ENCODE assay signal across 28 mouse cellular contexts in genomic region chr12:103168892-103169291, GRCm38 (mm10).
DNase-seq lines count a peak whose midpoint lies in the region; ATAC-seq lines count a peak whose summit lies in the region.
"Had no signal": no experiment of that assay in that cellular context is flagged by ENCODE, and none has a peak within 500 bp of the region (broad histone marks: within the 10 kb centered on the region; RNA-seq: fewer than 3 reads in every experiment).

No protein-coding gene starts in this region.

- H3K4me3 ChIP-seq in hindbrain, embryonic 13.5 days: no peak overlapping the region
- no peak overlapping the region for H3K4me3 ChIP-seq in hindbrain, embryonic 11.5 days (ENCODE audit: low read depth, low read length)
- H3K4me3 ChIP-seq in kidney, embryonic 15.5 days (replicated peaks): no peak overlapping the region
- no peak overlapping the region for H3K4me3 ChIP-seq in neural tube, embryonic 13.5 days
- no peak overlapping the region for H3K4me3 ChIP-seq in embryonic facial prominence, embryonic 10.5 days
- H3K4me3 ChIP-seq: embryonic facial prominence, embryonic 13.5 days; erythroblast, embryonic 14.5 days; forebrain, embryonic 12.5 days; forebrain, embryonic 15.5 days; heart, embryonic 12.5 days; heart, embryonic 15.5 days; hindbrain, embryonic 10.5 days had no signal

- H3K36me3 ChIP-seq in hindbrain, embryonic 13.5 days: peaks cover 72% of the 10 kb centered on the region
- no peaks in the 10 kb centered on the region for H3K36me3 ChIP-seq in hindbrain, embryonic 11.5 days (ENCODE audit: control insufficient read depth, insufficient read depth, low read length)
- no peaks in the 10 kb centered on the region for H3K36me3 ChIP-seq in kidney, embryonic 15.5 days
- H3K36me3 ChIP-seq in neural tube, embryonic 13.5 days: peaks cover 75% of the 10 kb centered on the region
- no peaks in the 10 kb centered on the region for H3K36me3 ChIP-seq in embryonic facial prominence, embryonic 10.5 days (replicated peaks)
- H3K36me3 ChIP-seq: embryonic facial prominence, embryonic 13.5 days; G1E; heart, embryonic 12.5 days; heart, embryonic 15.5 days; hindbrain, embryonic 10.5 days had no signal

- H3K9me3 ChIP-seq in hindbrain, embryonic 13.5 days: no peaks in the 10 kb centered on the region
- H3K9me3 ChIP-seq in hindbrain, embryonic 11.5 days (ENCODE audit: control insufficient read depth, low read length): no peaks in the 10 kb centered on the region
- no peaks in the 10 kb centered on the region for H3K9me3 ChIP-seq in kidney, embryonic 15.5 days (replicated peaks)
- H3K9me3 ChIP-seq in neural tube, embryonic 13.5 days: no peaks in the 10 kb centered on the region
- no peaks in the 10 kb centered on the region for H3K9me3 ChIP-seq in embryonic facial prominence, embryonic 10.5 days
- H3K9me3 ChIP-seq: embryonic facial prominence, embryonic 13.5 days; forebrain, embryonic 12.5 days; forebrain, embryonic 15.5 days; heart, embryonic 12.5 days; heart, embryonic 15.5 days; hindbrain, embryonic 10.5 days had no signal

- ATAC-seq in hindbrain, embryonic 13.5 days (ENCODE audit: low FRiP score): no peak
- ATAC-seq in hindbrain, embryonic 11.5 days (ENCODE audit: low FRiP score): no peak
- ATAC-seq in kidney, embryonic 15.5 days (replicated peaks; ENCODE audit: low FRiP score): peak; percentile 67; the same call in 1 of the 2 replicates
- ATAC-seq in neural tube, embryonic 13.5 days (ENCODE audit: low read depth): no peak
- ATAC-seq: forebrain, embryonic 15.5 days; hindbrain, embryonic 16.5 days; inflammation-experienced regulatory T-cells, adult 6 months; Patski had no signal

- DNase-seq in hindbrain, embryonic 11.5 days (ENCODE audit: low spot score): no peak
- no peak for DNase-seq in kidney, adult 9 months
- DNase-seq in neural tube, embryonic 10.5 days (ENCODE audit: extremely low spot score, low spot score): no peak
- no peak for DNase-seq in embryonic facial prominence, embryonic 10.5 days (ENCODE audit: low spot score)
- DNase-seq: adrenal gland, adult 2 months; adrenal gland, postnatal 14 days; B cell, adult 2 months; cerebellum, adult 11 months; cerebellum, adult 2 months; cerebellum, adult 9-11 months; cerebellum, postnatal 25 days; gastrocnemius, postnatal 36 days; heart, postnatal 10 days; heart, postnatal 36 days had no signal

- peaks cover 5% of the 10 kb centered on the region; the same call in 1 of the 2 replicates for H3K4me1 ChIP-seq in hindbrain, embryonic 13.5 days (replicated peaks)
- H3K4me1 ChIP-seq in hindbrain, embryonic 11.5 days (replicated peaks; ENCODE audit: control insufficient read depth, insufficient read depth, low read length): no peaks in the 10 kb centered on the region
- H3K4me1 ChIP-seq in kidney, embryonic 15.5 days: peaks cover 27% of the 10 kb centered on the region
- peaks cover 12% of the 10 kb centered on the region for H3K4me1 ChIP-seq in neural tube, embryonic 13.5 days (replicated peaks)
- peaks cover 8% of the 10 kb centered on the region for H3K4me1 ChIP-seq in embryonic facial prominence, embryonic 10.5 days

- H3K27me3 ChIP-seq in hindbrain, embryonic 13.5 days: no peaks in the 10 kb centered on the region
- no peaks in the 10 kb centered on the region for H3K27me3 ChIP-seq in hindbrain, embryonic 11.5 days (ENCODE audit: control insufficient read depth, insufficient read depth, low read length)
- 0 out of 2 replicates have a peak, but pooled peaks cover 9% of the 10 kb centered on the region for H3K27me3 ChIP-seq in kidney, embryonic 15.5 days
- no peaks in the 10 kb centered on the region for H3K27me3 ChIP-seq in neural tube, embryonic 13.5 days
- no peaks in the 10 kb centered on the region for H3K27me3 ChIP-seq in embryonic facial prominence, embryonic 10.5 days (replicated peaks; ENCODE audit: low read depth, poor library complexity, severe bottlenecking)
- H3K27me3 ChIP-seq: embryonic facial prominence, embryonic 13.5 days; forebrain, embryonic 12.5 days; forebrain, embryonic 15.5 days; heart, embryonic 12.5 days; heart, embryonic 15.5 days had no signal

- H3K27ac ChIP-seq in hindbrain, embryonic 13.5 days: 0 out of 2 replicates have a peak overlapping the region, but pooled peaks have one; percentile 52
- no peak overlapping the region for H3K27ac ChIP-seq in hindbrain, embryonic 11.5 days (ENCODE audit: low read depth, low read length)
- no peak overlapping the region for H3K27ac ChIP-seq in kidney, embryonic 15.5 days
- H3K27ac ChIP-seq in neural tube, embryonic 13.5 days (replicated peaks): 0 out of 2 replicates have a peak overlapping the region, but pooled peaks have one; percentile 1
- H3K27ac ChIP-seq in embryonic facial prominence, embryonic 10.5 days (replicated peaks): no peak overlapping the region
- H3K27ac ChIP-seq: embryonic facial prominence, embryonic 13.5 days; forebrain, embryonic 12.5 days; forebrain, embryonic 15.5 days; heart, embryonic 15.5 days had no signal

- H3K9ac ChIP-seq in hindbrain, embryonic 13.5 days: no peak overlapping the region
- no peak overlapping the region for H3K9ac ChIP-seq in hindbrain, embryonic 11.5 days (ENCODE audit: low read depth, low read length)
- no peak overlapping the region for H3K9ac ChIP-seq in kidney, embryonic 15.5 days
- no peak overlapping the region for H3K9ac ChIP-seq in neural tube, embryonic 13.5 days
- H3K9ac ChIP-seq: embryonic facial prominence, embryonic 13.5 days; forebrain, embryonic 12.5 days; forebrain, embryonic 15.5 days; heart, embryonic 12.5 days; heart, embryonic 15.5 days had no signal

- no peak overlapping the region for H3K4me2 ChIP-seq in hindbrain, embryonic 13.5 days
- no peak overlapping the region for H3K4me2 ChIP-seq in hindbrain, embryonic 11.5 days (replicated peaks; ENCODE audit: low read depth, low read length)
- no peak overlapping the region for H3K4me2 ChIP-seq in kidney, embryonic 15.5 days
- no peak overlapping the region for H3K4me2 ChIP-seq in neural tube, embryonic 13.5 days
- H3K4me2 ChIP-seq: embryonic facial prominence, embryonic 13.5 days; forebrain, embryonic 12.5 days; forebrain, embryonic 15.5 days; heart, embryonic 12.5 days; heart, embryonic 15.5 days had no signal

- 83% methylated on average over 12 of the region's 12 CpGs for WGBS in hindbrain, embryonic 13.5 days
- WGBS in hindbrain, embryonic 11.5 days: 84% methylated on average over 12 of the region's 12 CpGs
- 22% methylated on average over 12 of the region's 12 CpGs for WGBS in kidney, embryonic 15.5 days
- WGBS in neural tube, embryonic 13.5 days: 83% methylated on average over 12 of the region's 12 CpGs
- 78% methylated on average over 12 of the region's 12 CpGs for WGBS in embryonic facial prominence, embryonic 10.5 days

Comparison
In these comparisons a context has a peak if more than half of its experiments do, and no peak if none do; other contexts are left out.
1. H3K27ac ChIP-seq: peak in hindbrain, embryonic 13.5 days (single experiment) and neural tube, embryonic 13.5 days (single experiment); none in hindbrain, embryonic 11.5 days (single experiment), kidney, embryonic 15.5 days (single experiment) and embryonic facial prominence, embryonic 10.5 days (single experiment).